Mouse (Mus musculus): ENCODE results near the gene Olfr458.
"Not testable (repeated sequence)": the region's sequence is repeated elsewhere in the genome, so short reads cannot be mapped to it uniquely, and the experiment has no call there.

The Olfr458 gene

DNA sequence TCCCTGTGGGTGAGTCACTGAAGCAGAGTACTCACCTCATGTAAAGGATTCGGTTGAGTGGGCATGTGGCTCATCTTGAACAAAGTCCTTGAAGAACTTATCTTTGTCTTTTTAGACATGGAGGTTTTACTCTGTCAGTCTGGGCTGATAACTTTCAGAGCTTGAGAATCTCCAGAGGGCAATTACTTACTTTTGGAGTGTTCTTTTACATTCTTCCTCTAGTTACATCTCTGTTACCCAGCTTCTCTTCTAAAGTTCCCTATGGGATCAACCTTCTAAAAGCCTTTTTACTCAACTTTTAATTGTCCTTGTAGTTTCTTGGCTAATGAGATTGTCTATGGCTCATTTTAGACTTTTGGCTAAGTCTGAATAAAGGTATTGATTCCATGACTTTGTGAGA lies at the start of gene Olfr458:
Gene Olfr458 (minus strand): TSS at position 101 of the 400 bp plus-strand sequence.
- DNase-seq (ENCODE audit: extremely low spot score, low read depth, low spot score) = no peak

DNA sequence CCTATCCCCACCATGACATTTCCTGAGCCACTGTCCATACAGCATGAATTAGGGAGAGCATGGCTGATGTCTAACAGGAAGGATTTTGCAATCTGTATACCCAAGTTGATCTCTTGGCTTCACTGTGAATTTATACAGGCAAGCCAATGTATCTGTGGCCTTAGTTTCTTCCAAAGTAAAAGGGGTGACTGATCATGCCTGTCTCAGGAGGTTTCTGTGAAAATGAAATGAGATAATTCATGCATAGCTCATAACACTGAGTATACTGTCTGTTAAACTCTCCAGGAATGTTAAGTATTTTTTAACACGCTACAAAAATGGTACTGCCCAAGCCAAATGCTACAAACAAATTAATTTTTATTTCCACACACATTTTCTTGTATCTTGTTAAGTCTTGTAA lies 48.5 kb upstream of the Olfr458 start:
- no peak for DNase-seq (ENCODE audit: extremely low spot score, low read depth, low spot score)

DNA sequence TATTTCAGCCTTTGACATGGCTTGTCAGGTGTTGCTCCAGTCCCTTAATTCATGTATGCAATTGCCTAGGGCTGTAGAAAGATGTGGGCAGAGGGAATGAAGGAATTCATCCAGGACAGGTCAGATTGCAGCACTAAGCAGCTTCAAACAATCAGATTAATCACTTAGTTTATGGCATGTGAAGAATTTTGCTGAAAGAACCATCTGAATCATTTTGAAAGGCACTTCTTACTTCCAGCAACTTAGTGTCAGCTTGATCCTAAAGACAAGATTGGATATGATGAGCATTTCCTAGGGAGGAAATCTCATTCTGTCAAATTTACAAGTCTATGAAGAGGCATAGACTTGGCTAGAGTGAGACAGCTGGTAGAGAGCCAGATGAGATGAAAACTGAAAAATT lies 44.3 kb upstream of the Olfr458 start:
- no peak for DNase-seq (ENCODE audit: extremely low spot score, low read depth, low spot score)

DNA sequence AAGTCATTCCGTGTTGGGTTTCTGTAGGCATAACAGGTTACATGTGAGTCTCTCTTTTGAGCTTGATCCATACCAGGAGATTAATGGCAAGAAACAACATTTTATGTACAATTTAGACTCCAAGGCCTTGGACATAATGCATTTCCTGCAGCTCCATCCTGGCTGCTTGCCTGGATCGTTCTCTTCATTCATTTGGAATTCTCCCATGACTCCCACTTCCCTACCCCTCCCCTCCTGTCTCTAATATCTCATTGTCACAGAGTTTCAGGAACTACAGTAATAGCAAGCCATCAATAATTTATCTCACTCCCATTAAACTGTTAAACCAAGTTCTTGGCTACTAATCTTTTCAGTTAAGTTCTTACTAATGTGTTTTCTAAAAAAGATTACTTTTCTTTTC lies 38.5 kb upstream of the Olfr458 start:
- no peak for DNase-seq (ENCODE audit: extremely low spot score, low read depth, low spot score)

DNA sequence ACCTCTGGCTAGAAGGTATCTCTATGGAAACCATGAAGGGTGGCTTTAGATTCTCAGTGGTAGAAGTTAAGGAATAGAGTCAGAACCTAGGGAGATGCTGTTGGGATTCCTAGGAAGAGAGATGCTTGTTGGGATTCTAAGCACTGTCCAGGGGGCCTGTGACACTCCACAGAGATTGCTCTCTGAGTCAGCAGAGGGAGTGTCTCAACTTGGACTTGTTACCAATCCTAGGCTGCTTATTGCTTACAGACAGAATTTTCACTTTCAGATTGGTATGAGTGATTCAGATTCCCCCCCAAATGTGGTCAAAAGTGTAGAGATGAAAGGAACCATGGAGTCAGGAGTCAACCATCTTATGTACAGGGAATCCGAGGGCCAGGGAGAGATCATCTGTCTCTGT lies 24.7 kb upstream of the Olfr458 start:
- DNase-seq (ENCODE audit: extremely low spot score, low read depth, low spot score) = no peak

DNA sequence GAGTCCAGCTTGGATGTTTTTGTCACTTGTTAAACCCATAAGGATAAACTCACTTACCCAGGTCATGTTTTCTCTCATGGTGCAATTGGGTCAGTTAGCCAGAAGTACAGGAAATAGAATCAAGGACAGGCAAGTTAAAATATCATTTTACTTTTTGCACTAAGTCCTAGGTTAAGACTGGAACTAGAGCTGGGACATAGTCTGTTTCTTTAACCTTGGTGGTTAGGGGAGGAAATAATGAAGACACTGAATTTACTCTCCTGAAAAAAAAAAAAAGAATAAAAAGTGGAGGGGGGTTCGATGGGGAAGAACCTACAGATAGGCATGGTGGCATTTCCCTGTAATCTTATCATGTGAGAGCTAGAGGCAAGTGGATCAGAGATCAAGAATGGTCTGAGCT lies 22.1 kb upstream of the Olfr458 start, which contains the start of gene Olfr456:
Gene Olfr456 (minus strand): TSS at position 101 of the 400 bp plus-strand sequence.
- no peak for DNase-seq (ENCODE audit: extremely low spot score, low read depth, low spot score)

DNA sequence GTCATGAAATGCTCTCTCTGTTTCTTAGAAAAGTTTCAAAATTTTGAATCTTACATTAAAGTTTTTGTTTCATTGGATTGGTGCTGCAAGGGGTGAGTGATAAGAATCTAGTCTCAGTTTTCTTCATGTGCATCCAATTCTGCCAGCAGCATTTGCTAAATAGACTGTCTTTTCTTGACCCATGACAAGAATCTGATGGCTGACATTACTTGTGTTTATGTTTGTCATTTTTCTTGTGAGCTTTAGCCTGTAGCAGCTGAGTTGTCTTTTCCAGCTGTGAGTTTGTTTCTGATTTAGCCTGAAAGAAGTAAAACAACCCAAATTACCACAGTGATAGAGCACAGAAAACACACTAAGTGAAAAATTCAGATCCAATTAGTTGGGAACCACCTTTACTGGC lies 19.6 kb upstream of the Olfr458 start:
- DNase-seq (ENCODE audit: extremely low spot score, low read depth, low spot score) = no peak

DNA sequence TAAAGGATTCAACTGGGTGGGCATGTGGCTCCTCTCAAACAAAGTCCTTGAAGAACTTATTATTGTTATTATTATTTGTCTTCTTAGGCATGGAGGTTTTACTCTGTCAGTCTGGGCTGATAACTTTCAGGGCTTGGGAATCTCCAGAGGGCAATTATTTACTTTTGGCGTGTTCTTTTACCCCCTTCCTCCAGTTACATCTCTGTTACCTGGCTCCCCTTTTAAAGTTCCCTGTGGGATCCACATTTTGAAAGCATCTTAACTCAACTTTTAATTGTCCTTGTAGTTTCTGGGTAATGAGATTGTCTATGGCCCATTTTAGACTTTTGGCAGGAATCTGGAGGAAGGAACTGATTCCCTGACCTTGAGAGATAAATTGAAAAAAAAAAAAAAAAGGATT lies 11.2 kb upstream of the Olfr458 start, which contains the start of gene Olfr457:
Gene Olfr457 (minus strand): TSS at position 101 of the 400 bp plus-strand sequence.
- no peak for DNase-seq (ENCODE audit: extremely low spot score, low read depth, low spot score)

DNA sequence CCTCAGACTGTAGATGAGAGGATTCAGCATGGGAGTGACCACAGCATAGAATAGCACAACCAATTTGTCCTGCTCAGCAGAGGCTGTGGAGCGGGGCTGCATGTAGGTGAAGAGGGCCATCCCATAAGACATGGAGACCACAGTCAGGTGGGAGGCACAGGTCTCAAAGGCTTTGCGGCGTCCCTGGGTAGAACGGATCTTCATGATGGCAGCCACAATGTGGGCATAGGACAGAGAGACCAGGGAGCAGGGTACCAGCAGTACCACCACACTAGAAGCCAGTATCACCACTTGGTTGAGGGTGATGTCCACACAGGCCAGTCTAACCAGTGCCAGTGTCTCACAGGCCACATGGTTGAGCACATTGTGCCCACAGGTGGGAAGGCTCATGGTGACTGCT lies 6.3 kb upstream of the Olfr458 start:
- DNase-seq (ENCODE audit: extremely low spot score, low read depth, low spot score) = not testable (repeated sequence)

DNA sequence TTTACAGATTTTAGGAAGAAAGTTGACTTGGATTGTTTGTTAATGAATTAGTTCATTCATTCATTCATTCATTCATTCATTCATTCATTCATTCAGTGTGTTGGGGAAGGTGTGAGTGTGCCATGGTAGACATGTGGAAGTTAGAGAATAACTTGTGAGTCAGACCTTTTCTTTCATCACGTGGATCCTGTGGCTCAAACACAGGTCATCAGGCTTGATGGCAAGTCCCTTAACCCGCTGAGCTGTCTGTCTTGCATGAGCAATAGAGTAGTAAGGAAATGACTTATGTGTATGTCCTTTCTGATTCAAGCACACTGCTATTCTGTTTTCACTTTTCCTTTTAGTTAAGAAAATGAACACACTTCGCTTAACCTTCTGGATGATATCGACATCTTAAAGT lies 5.5 kb upstream of the Olfr458 start:
- DNase-seq (ENCODE audit: extremely low spot score, low read depth, low spot score) = no peak

DNA sequence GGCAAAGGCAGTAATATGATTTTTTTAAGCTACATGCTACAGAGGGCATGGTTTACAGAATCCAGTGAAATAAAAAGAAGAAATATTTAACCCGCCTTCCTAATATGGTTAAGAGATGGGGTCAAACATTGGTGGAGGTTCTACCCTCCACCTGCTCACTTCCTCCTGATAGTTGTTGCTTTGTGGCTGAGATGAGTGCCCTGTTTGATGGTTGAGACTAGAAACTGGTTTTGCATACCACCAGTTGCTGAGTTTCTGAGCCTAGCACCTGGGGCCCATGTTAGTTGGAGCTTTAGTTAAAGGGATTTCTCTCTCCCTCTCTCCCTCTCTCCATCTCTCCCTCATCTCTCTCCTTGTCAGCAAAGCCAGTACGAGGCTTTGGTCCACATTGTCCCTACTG lies 17.6 kb downstream of the Olfr458 start:
- DNase-seq (ENCODE audit: extremely low spot score, low read depth, low spot score) = no peak

DNA sequence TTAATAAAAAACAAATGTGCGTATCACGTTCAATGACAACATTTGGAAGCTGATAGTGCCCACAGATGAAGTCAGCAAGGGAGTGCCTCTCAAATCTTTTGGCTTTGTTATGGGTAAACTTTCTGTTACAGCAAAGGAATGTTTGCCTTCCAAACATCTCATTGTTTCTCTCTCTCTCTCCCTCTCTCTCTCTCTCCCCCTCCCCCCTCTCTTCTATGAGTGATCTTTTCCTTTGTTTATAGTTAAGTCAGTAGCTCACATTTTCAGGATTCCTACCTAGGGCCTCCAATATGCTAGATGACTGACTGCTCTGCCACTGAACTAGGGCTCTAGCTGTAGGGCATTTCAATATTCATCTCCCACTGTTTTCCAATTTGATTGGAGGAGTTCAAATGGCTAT lies 20.5 kb downstream of the Olfr458 start:
- DNase-seq (ENCODE audit: extremely low spot score, low read depth, low spot score) = no peak

DNA sequence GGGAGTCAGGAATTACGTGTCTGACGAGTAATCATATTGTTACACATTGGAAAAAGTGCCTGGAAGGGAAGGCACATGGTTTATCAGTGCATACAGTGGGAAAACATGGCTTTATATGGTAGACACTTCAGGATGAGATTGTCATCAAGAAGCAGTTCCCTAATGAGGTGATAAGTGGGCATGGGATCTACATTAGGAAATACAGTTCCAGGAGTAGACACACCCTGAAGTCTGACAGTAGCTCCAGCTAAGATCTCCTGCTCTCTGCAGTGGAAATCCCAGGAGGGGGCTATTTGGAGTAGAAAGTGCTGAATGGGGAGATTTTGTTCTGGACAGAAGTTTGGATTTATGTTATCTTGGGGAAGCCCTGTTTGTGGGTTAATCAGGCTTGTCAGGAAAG lies 23.6 kb downstream of the Olfr458 start:
- DNase-seq (ENCODE audit: extremely low spot score, low read depth, low spot score) = no peak

DNA sequence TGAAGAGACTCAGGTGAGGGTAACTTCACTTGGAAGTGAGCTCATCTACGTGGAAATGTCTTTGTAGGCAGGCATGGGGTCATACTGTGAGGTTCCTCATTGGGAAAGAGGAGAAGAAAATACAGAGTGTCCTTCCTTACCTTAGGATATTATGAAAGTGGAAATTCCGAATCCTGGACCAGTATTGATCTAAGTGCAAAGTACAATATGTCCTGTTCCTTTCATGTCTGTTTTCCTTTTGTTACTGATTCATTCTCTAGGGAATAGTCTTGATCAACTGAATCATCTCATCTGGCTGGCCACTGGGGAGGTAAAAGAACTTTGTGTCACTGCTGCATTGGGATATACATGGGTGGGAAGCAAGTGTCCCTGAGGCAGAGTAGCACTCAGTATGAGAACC lies 29.5 kb downstream of the Olfr458 start:
- no peak for DNase-seq (ENCODE audit: extremely low spot score, low read depth, low spot score)

DNA sequence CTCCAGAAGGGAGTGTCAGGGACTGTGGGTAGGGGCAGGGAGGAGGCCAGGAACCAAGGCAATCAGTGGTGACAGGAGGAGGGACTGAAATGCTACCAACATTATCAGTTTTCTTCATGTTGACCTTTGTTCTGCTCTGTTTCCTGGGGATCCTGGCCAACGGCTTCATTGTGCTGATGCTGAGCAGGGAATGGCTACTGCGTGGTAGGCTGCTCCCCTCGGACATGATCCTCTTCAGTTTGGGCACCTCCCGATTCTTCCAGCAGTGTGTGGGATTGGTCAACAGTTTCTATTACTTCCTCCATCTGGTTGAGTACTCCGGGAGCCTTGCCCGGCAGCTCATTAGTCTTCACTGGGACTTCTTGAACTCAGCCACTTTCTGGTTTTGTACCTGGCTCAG lies 30.6 kb downstream of the Olfr458 start, which contains the start of gene Tas2r126:
Gene Tas2r126 (plus strand): TSS at position 90 of the 400 bp plus-strand sequence.
- no peak for DNase-seq (ENCODE audit: extremely low spot score, low read depth, low spot score)

DNA sequence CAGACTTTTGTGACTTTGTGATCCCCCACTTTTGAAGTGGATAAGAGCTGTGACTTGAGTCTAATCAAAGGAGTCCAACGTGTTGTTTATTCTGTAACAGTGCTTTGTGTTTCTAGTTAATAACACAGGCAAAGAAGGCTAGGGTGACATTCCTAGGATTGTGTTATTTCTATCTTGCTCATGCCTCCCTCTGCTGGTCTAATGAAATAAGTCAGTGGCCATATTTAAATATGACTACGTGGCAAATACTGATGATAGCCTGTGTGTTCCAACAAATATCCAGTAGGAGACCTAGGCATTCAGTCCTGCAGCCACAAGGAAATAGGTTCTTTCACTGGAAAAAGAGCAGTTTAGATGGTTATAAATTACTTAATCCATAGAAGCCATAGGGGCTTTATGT lies 31.4 kb downstream of the Olfr458 start:
- DNase-seq (ENCODE audit: extremely low spot score, low read depth, low spot score) = no peak

DNA sequence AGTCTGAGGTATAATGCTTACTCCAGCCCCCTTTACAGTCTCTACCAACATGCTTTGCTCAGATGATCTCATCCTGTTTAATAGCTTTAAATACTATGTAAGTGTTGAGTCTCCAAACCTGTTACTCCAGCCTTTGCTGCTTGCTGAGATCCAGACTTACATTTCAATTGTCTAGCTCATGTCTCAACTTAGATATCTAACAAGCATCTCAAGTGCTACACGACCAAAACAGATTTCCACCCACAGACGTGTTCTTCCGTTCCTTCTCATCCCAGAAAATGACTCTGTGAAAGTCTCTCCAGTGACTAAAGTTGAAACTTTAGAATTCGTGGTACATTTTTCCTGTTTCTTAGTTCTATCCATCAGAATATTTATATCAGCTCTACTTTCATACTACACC lies 38.7 kb downstream of the Olfr458 start:
- no peak for DNase-seq (ENCODE audit: extremely low spot score, low read depth, low spot score)

DNA sequence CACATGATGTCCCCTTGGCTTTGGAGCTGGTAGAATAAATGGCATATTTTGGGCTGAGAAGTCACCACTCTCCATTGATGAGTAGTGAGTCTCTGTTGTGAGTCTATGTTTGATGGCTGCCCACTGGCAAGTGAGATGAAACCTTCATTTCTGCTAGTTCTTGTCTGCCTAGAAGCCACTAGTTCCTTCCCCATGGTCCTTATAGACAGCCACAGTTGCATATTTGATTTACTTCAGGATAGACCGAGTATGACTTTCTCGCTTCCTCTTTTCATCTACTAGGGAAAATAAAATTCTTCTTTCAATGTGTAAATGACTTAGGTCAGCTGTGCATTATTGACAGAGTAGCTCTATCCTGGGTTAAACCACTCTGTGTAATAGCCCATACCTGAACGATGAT lies 40.5 kb downstream of the Olfr458 start:
- DNase-seq (ENCODE audit: extremely low spot score, low read depth, low spot score) = no peak

DNA sequence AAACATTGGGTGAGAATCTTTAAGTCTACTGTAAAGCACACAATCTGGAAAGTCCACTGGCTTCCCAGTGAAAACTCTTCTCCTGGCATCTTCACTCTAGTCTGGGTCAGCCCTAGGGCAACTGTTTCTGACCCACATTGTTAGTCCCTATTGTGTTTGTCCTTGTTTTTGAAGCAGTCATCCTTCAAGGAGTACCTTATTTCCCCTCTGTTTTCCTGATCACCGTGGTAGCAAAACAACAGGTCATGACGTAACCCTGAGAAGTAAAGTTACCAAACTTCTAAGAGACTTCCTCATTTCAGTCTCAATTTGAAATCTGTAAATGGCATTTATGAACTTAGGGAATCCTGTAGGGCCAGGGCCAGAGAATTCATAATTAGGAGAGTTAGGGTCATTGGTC lies 43.6 kb downstream of the Olfr458 start:
- DNase-seq (ENCODE audit: extremely low spot score, low read depth, low spot score) = no peak

DNA sequence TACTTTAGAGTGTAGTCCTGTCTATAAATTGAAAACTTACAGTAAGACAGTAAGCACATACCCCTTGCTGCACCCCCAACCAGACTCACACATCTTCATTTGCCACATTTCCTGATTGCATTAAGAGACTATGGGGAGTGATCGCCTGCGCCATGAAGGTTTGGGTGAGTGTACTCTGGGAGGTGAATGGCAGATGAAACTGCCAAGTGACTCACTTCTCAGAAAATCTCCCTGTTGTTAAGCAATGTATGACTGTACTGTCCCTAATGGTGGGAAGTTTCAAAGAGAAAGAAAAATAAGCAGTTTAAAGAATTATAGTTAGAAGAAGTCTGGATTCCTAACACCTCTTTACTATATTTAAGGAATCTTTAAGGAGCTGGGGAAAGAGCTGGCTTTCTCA lies 45.6 kb downstream of the Olfr458 start:
- DNase-seq (ENCODE audit: extremely low spot score, low read depth, low spot score) = no peak
